Mouse (Mus musculus) right cerebral cortex, adult 18-20 months (tissue): ENCODE measurements around the gene Tbrg1.

Source experiments
- DNase-seq: peaks from one replicate; pipeline ENCODE4 v3.0.0; 2022; ENCODE audit warnings: mixed read lengths

Gene Tbrg1

GRCm38 (mm10) chr9:37628581-37628980 lies 28.5 kb downstream of the Tbrg1 start:
- DNase-seq: no peak

DNA sequence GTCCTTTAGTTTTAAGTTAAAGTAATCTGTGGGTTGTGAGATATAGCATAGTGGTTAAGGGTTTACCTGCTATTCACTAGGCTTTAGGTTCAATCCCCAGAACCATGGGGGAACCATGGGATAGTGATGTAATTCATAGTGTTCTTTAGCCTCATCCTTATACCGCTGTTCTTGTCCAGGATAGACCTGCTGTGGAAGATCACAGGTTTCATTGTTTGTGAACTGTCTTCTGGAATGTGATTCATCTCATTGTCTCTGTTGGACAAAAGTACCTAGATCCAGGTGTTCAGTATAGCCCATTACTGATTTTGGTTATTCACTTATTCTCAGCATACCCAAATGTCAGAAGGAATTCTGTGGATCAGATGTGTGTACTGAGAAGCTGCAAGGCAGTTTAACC lies 29.8 kb downstream of the Tbrg1 start:
- DNase-seq: no peak

DNA sequence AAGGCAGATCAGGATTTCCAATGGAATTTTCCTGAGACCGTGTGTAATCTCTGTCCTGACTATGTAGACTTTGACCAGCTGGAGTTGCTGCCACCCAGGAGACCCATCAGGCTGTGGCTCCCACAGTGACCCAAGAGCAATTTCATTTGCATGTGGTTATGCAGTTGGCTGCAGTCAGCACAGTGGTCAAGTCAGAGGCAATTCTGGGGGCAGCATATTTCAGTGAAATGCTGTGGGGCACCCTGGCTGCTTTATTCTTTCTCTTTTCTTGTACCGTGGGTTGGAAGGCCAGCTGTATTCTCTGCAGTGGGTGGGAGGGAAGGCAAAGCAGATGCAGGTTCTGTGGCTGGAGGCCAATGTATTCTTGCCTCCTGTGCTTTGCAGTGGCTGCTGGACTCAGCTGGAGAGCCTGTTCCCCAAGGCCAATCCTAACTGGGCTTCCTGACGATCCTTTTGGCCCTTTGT lies 31.0 kb downstream of the Tbrg1 start:
- peak; percentile 68 for DNase-seq

- peak; percentile 91 for DNase-seq
Observed at GRCm38 (mm10) chr9:37625641-37626040, 31.5 kb downstream of the Tbrg1 start.

GRCm38 (mm10) chr9:37625129-37625528 lies 32.0 kb downstream of the Tbrg1 start:
- no peak for DNase-seq

DNA sequence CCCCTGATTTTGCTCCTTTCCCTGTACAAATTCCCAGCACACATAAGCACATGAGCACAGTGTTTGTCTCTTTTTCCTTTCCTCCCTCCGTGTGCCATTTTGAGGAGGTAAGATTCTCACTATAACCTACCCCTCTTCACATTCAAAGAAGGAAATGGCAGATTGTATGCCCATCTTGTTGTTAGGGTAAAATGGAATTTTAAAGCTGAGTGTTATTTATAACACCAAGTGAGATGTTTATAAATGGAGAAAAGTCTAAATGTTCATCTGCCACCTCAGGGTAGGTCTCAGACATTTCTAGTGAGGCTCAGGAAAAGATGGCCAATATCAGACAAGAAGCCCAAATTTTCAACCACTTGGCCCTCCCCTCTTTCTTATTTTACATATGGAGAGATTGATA lies 32.6 kb downstream of the Tbrg1 start:
- DNase-seq: no peak

DNA sequence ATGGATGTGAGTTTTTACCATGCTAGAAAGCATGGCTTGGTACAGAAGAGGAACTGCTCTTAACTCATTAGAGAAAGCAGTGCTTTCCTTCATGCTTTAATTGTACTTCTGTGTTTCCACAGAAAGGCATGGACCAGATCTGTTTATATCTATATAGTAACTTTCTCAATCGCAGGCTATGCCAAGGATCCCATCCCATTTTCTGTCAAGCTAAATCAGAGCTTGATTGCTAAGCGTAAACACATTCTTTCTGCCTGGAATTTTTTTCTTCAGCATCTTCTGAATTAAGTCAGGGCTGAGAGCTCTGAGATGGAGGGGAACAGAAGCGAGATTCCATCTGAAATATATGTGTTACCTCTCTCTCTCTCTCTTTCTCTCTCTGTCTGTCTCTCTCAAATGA lies 33.1 kb downstream of the Tbrg1 start:
- no peak for DNase-seq

GRCm38 (mm10) chr9:37621290-37621689 lies 35.8 kb downstream of the Tbrg1 start:
- DNase-seq: peak; percentile 56

- DNase-seq: no peak
Observed at GRCm38 (mm10) chr9:37616770-37617169, 40.3 kb downstream of the Tbrg1 start.

DNA sequence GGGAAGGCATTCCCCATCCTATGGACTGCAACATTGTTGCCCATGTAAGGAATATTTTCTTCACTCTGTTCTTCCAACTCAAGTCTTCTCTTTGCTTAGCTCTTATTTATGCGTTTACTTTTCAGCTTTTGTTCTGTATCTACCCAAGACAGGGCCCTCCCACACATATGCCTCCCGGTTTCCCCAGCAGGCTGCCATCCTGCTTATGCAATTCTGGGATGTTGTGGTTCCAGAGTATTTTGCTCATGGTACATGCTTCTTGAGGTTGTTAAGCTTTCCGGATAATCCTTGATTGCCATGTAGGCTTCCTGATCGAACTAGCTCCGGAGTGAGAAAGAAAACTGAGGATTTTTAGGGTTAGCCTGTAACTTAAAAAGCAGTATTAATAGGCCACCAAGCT lies 41.9 kb downstream of the Tbrg1 start:
- DNase-seq: peak; percentile 66

GRCm38 (mm10) chr9:37614316-37614715 lies 42.8 kb downstream of the Tbrg1 start:
- no peak for DNase-seq

DNA sequence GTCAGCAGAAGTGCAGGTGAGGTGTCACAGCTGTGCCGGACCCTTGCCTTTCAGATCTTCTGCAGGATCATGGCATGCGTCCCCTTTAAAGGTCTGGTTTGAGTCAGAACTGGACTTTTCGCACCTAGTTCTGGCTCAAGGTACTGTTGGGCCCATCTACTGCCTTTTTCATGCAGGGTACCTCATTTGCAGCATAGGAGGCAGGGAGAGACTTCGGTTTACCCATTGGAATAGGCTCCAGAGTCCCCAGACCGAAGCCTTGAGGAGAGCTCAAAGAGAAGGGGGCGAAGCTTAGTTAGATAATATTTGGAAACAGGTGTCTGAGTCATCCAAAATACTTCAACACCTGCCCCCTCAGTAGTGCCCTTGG lies 43.2 kb downstream of the Tbrg1 start:
- DNase-seq: no peak

GRCm38 (mm10) chr9:37613182-37613910 lies 43.8 kb downstream of the Tbrg1 start, which contains the start of gene Spa17:
Spa17 (minus strand) TSS chr9:37613722.
- DNase-seq: peak; percentile 88

- no peak for DNase-seq
Observed at GRCm38 (mm10) chr9:37609558-37609957, 47.6 kb downstream of the Tbrg1 start.

GRCm38 (mm10) chr9:37605089-37605488 lies 52.0 kb downstream of the Tbrg1 start:
- no peak for DNase-seq

- DNase-seq: no peak
Observed at GRCm38 (mm10) chr9:37600538-37601205, 56.4 kb downstream of the Tbrg1 start.
